Mouse (Mus musculus) spleen, adult 2 months (tissue): Measurements from ENCODE around the gene Mocs1.

Experiments used
- CTCF ChIP-seq: fragments of 200-500 bp; IDR thresholded peaks from 2 replicates; pipeline ENCODE4 v1.5.1; 2011; ENCODE audit warnings: mild to moderate bottlenecking, inconsistent platforms; ENCODE audit not compliant: insufficient read depth, insufficient read length, insufficient replicate concordance; ENCODE audit errors: extremely low read depth
- POLR2A ChIP-seq: fragments of 200-500 bp; IDR thresholded peaks from 2 replicates; pipeline ENCODE4 v1.6.1; 2011; ENCODE audit warnings: low read depth, low read length, inconsistent platforms

GRCm38 (mm10) chr17:49475174-49475573, 47.0 kb downstream of the Mocs1 start:
- no peak for TF ChIP-seq CTCF
- TF ChIP-seq POLR2A, result no peak
